Mouse (Mus musculus) spleen, adult 2 months (tissue): ENCODE data around the gene Plcg2.

Source experiments
- CTCF ChIP-seq: fragments of 200-500 bp; IDR thresholded peaks from 2 replicates; pipeline ENCODE4 v1.5.1; 2011; ENCODE audit warnings: mild to moderate bottlenecking, inconsistent platforms; ENCODE audit not compliant: insufficient read depth, insufficient read length, insufficient replicate concordance; ENCODE audit errors: extremely low read depth
- POLR2A ChIP-seq: fragments of 200-500 bp; IDR thresholded peaks from 2 replicates; pipeline ENCODE4 v1.6.1; 2011; ENCODE audit warnings: low read depth, low read length, inconsistent platforms

- no peak for TF ChIP-seq POLR2A
- no peak for TF ChIP-seq CTCF
Observed at GRCm38 (mm10) chr8:117543789-117544188, 45.7 kb downstream of the Plcg2 start.
